Mouse (Mus musculus) Patski (cell line): ENCODE measurements around the gene Pllp. TPM values are rescaled to one million over a fixed set of nuclear protein-coding genes. Genes with fewer than 3 reads are reported as not detected.

ENCODE experiments used
- ATAC-seq: fragments of 100-300 bp; one replicate; pipeline ENCODE4 v1.8.0; 2021
- CTCF ChIA-PET: fragments of 350-600 bp; sonication (Branson Sonifier 250); formaldehyde crosslinking; loops from one replicate; lab custom pipeline; 2022; ENCODE audit warnings: inconsistent platforms; lab: Charles Lee
- POLR2A ChIA-PET: fragments of 350-600 bp; sonication (Branson Sonifier 250); formaldehyde crosslinking; loops from one replicate; lab custom pipeline; 2022; ENCODE audit warnings: antibody characterized with exemption, inconsistent platforms; lab: Charles Lee
- DNase-seq: peaks from one replicate; pipeline ENCODE4 v3.0.0-alpha.2; 2011; ENCODE audit warnings: low read depth, low spot score
- H3K27me3 ChIP-seq: fragments of 371-371 bp; one replicate; pipeline ENCODE4 v1.5.1; 2021
- CTCF ChIP-seq: fragments of 100-300 bp; IDR thresholded peaks from one replicate; pipeline ENCODE4 v1.5.1; 2021
- in situ Hi-C: fragments of 300-500 bp; cut with MboI; formaldehyde crosslinking; loops from 3 replicates; pipeline ENCODE4 v1.11.1; 2018; ENCODE audit warnings: low pct_unique_long_range_greater_than_20kb, mixed read lengths
- polyA plus RNA-seq: library from polyadenylated mRNA; unstranded; gene quantifications from one replicate; pipeline ENCODE4 v1.2.3, GENCODE M21; 2021

The Pllp gene
- polyA plus RNA-seq, 1 experiment from 2014 or later: 0.56 TPM

DNA sequence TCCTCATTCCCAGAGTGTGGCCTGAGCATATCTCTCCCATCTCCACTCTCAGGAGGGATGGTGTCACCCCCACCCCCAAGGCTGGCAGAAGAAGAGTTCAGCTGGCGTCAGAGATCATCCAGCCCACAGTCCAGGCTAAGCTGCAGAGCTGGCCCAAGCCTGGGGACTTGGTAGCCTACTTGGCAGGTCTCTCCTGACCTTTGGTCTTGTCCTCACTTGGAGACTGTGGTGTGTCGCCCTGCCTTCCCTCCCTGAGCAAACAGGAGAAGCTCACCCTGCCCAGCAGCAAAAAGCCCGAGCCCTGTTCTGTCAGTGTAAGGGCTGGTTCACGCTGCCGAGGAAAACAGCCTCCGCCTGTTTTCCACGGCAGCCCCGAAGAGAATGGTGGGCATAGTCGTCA, 10.1 kb downstream of the Pllp start:
- TF ChIP-seq CTCF: no peak
- H3K27me3 ChIP-seq: no peaks in the 10 kb centered on the region
- DNase-seq (no peak), ATAC-seq (no peak)
- ChIA-PET CTCF (interaction anchor here (1.4 to 1.6 kb wide), 3 partner anchors 18 to 128 kb away, joined by 3 to 4 read pairs (median 4); no protein-coding TSS in a partner anchor), POLR2A (no interaction called here)
- in situ Hi-C loops: loop anchor here (5.0 to 10.0 kb wide), 2 partner anchors 94 to 351 kb away; no protein-coding TSS in a partner anchor

DNA sequence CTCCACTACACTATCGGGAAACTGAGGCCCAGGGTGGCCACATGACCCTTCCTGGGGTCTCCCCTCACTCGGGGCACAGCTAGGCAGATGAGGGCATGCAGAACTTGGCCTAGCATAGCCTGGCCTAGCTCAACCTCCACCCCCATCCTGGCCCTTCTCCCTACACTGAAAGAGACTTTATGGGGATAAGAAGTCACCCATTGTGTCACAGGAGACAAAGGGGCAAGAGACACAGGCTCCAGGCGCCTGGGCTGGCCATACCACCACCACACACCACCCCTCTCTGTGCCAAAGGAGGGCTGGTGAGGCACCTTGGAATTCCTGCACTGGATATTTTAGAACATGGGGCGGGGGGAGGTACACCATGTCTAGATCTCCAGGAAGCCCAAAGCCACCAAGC, 11.8 kb downstream of the Pllp start:
- in situ Hi-C loops: loop anchor here (10.0 kb wide), 1 partner anchor 349 kb away; no protein-coding TSS in a partner anchor

DNA sequence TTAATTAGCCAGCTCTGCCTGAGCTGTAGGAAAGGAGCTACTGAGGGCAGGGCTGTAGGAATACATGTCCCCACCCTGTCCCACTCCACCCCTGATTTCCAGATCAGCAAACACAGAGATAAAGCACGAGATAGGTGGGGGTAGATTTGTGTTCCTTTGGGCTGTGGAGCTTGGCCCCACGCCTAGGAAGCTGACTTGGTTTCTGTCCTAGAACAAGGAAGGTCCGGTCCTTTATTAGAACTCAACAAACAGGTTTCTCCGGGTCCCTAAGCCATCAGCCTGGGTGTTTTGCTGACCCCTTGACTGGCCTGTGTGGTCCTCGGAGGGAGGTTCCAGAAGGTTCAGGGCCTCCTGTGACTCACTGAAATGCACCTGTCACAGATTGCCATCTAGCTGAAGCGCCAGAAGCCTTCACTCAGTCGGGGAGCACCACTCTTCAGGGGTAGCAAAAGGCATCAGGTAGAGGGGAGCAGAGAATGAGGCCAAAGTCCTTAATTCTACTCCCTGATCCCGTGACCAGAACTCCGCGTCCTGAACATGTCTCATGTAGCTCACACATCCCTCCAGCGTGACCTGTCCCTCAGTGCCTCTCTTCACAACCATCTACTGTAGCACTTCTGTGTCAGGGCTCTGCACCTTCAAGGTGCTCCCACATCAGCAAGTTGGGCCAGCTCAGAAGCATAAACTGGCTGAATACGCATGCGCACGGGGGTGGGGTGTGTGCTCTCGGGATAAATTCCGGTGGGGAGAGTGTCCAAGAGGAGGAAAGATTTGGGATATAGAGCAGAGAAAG, 13.2 kb downstream of the Pllp start:
- ChIA-PET POLR2A (no interaction called here), CTCF (no interaction called here)
- ATAC-seq: no peak
- H3K27me3 ChIP-seq: no peaks in the 10 kb centered on the region
- no peak for TF ChIP-seq CTCF
- DNase-seq: no peak
- in situ Hi-C loops: loop anchor here (10.0 kb wide), 1 partner anchor 348 kb away; no protein-coding TSS in a partner anchor

More for the DNA sequence above, 11.8 kb downstream of the Pllp start:
- H3K27me3 ChIP-seq: no peaks in the 10 kb centered on the region
- ATAC-seq (no peak), DNase-seq (no peak)
- no peak for TF ChIP-seq CTCF
- ChIA-PET CTCF (no interaction called here), POLR2A (no interaction called here)

DNA sequence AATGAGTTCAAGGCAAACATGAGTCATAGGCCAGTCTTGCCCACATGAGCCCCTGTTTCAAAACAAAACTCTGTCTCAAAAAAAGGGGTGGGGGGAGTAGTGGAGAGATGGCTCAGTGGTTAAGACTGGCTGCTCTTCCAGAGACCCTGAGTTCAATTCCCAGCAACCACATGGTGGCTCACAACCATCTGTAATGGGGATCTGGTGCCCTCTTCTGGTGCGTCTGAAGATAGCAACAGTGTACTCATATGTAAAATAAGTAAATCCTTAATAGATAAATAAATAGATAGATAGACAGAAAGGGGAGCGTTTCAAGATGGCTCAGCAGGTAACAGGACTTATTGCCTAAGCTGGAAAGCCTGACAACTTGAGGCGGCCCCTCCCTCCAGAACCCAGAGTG, 15.7 kb downstream of the Pllp start:
- no peak for TF ChIP-seq CTCF
- no peaks in the 10 kb centered on the region for H3K27me3 ChIP-seq
- no peak for DNase-seq
- ATAC-seq: no peak
- CTCF ChIA-PET: interaction anchor here (0.7 kb wide), 1 partner anchor 96 kb away, joined by 3 read pairs; no protein-coding TSS in a partner anchor
- in situ Hi-C loops: loop anchor here (10.0 kb wide), 1 partner anchor 346 kb away; no protein-coding TSS in a partner anchor
- POLR2A ChIA-PET: no interaction called here

DNA sequence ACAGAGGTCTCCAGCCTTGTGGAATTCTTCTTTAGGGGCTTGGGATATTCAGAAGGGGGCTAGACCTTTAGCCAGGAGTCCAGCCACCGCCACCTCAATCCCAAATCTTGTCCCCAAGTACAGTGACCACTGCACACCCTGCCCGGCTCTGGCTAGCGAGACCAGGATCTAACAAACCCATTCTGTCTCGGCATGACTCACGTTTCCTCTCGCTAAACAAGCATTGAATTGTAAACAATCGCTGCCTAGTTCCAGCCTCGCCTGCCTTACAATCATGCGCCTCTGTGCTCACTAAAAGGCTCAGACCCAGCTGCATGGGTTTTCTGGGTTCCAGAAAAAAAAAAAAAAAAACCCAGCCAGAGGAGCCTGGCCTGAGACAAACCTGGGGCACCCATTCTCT, 17.5 kb downstream of the Pllp start:
- POLR2A ChIA-PET: no interaction called here
- ATAC-seq: no peak
- CTCF ChIA-PET: interaction anchor here (1.2 to 1.9 kb wide), 3 partner anchors 24 to 187 kb away, joined by 3 to 7 read pairs (median 5); no protein-coding TSS in a partner anchor
- no peak for DNase-seq
- no peak for TF ChIP-seq CTCF
- no peaks in the 10 kb centered on the region for H3K27me3 ChIP-seq
- in situ Hi-C loops: no loop called here

DNA sequence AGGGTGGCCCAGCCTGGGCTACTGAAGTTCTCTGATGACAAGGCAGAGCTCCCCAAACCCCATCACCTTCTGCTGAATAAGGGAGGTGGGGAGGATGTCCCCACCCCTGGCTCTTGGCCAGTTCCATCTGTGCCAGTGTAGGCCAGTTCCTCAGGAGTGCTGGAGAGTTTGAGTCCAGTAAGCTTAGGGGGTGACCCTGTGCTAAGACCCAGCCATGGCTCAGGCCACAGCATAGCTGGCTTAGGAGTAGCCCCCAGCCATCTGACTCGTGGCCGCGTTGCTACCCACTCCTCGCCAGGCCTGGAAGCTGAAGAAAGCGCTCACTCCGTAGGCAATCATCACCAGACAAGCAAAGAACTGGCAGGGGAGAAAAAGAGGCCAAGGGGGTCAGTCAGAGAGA, 20.2 kb downstream of the Pllp start:
- no peaks in the 10 kb centered on the region for H3K27me3 ChIP-seq
- CTCF ChIA-PET: no interaction called here
- no peak for TF ChIP-seq CTCF
- in situ Hi-C loops: no loop called here
- POLR2A ChIA-PET: no interaction called here
- ATAC-seq (no peak), DNase-seq (no peak)

DNA sequence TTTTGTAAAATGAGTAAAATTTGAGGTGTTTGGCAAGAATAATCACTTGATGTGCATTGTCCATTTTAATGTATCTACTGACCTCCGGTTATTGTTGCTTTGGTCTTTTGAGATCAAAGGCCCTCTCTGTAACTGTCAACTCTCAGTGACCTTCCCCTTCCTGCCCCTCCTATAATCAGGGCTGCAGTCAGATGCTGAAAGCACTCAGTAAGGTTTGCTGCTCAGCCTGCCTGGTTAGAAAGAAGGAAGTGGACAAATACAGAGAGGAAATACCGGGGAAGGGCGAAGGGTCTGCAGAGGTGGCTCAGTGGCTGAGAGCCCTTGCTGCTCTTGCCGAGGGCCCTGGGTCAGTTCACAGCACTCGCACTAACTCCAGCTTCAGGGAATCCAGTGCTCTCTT, 21.7 kb downstream of the Pllp start:
- in situ Hi-C loops: no loop called here
- POLR2A ChIA-PET: no interaction called here
- no peak for TF ChIP-seq CTCF
- DNase-seq (no peak), ATAC-seq (no peak)
- H3K27me3 ChIP-seq: no peaks in the 10 kb centered on the region
- CTCF ChIA-PET: no interaction called here

DNA sequence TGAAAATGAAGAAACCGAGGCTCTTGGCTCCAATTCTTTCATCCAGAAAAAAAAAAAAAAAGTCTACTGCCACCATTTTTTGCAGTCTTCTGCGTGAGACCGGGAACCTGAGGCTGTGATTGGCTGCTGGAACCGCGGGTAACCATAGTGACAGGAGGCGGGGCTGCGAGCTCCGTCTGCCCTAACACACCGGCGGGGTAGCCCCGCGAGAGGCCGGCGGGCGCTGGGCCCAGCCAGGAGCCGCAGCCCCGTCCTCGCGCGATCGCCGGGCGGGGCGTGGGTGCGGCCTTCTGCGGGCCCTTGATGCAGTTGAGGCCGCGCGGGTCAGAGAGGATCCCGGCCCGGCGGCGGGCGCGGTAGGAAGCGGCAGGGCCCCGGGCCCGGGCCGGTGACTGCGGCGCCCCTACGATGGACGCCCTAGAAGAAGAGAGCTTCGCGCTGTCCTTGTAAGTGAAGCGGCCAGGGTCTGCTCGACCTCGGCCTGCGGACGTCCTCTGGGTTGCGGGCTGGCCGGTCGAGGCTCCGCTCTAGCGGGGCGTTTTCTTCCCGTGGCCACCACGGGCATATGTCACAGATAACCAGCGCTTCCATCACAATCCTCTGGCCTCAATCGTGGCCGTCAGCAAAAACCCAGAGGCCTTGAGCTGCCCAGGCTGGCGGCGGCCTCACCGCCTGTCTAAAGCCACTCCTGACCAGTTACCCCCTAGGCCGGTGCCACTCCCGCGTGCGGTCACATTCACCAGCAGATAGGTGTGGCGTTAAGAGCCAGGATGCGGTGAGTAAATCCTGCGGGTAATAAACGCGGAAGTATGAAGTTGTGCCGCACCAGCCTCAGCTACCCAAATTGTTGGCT, 29.4 kb downstream of the Pllp start, which contains the start of gene Arl2bp:
Gene Arl2bp (plus strand): TSS at position 145 of the 853 bp plus-strand sequence.
- DNase-seq (peak; percentile 62), ATAC-seq (peak; percentile 94)
- H3K27me3 ChIP-seq: no peaks in the 10 kb centered on the region
- in situ Hi-C loops: no loop called here
- ChIA-PET CTCF (interaction anchor here (1.7 kb wide), 1 partner anchor 19 kb away, joined by 4 read pairs; no protein-coding TSS in a partner anchor), POLR2A (interaction anchor here (0.8 to 1.6 kb wide), 4 partner anchors 24 to 140 kb away, joined by 3 read pairs; no protein-coding TSS in a partner anchor)
- no peak for TF ChIP-seq CTCF

DNA sequence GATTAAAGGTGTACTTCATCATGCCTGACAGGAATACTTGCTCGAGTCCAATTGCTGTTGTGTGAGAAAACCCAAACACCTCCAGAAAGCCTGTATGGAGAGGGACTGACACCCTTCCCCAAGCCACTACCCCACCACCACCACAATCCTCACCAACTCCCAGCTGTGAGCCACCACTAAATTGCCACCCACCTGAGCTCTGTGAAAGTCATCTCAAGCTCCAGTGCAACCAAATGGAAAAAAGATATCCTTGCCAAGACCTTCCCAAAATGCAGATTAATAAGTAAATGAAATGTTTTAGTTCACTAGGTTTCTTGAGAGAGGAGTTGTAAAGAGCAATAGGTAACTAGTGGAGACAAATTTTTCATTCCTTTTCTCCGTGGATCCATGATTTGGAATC, 31.4 kb downstream of the Pllp start:
- H3K27me3 ChIP-seq: no peaks in the 10 kb centered on the region
- ATAC-seq (no peak), DNase-seq (no peak)
- in situ Hi-C loops: no loop called here
- TF ChIP-seq CTCF: no peak
- ChIA-PET CTCF (interaction anchor here (0.8 kb wide), 1 partner anchor 8 kb away, joined by 4 read pairs; no protein-coding TSS in a partner anchor), POLR2A (no interaction called here)

DNA sequence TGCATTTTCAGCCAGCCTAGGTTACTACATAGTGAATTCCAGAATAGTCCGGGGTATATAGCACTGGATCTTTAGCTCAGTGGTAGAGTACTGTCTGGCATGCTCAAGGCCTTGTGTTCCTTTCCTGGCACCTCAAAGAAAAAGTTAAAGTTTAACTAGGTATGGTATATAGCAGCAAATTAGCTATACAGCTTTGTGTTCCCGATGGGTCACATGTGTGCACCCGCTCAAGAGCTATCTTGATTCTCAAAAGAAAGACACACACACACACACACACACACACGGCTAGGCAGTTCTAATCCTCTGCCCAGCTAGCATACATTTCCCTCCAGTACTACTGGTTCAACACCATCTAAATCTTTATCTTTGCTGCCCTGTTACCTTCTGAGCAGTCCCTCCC, 35.7 kb downstream of the Pllp start:
- in situ Hi-C loops: no loop called here
- ATAC-seq (no peak), DNase-seq (no peak)
- TF ChIP-seq CTCF: no peak
- ChIA-PET POLR2A (interaction anchor here (0.6 kb wide), 1 partner anchor 26 kb away, joined by 3 read pairs; no protein-coding TSS in a partner anchor), CTCF (no interaction called here)
- no peaks in the 10 kb centered on the region for H3K27me3 ChIP-seq
